Mouse (Mus musculus): ENCODE measurements at regions not wholly inside any gene's neighbourhood (a gene's known extent, or its start where the extent isn't known, plus 50 kb on each side); places are given as distances from the start of the nearest gene placed in this dataset.

GRCm38 (mm10) chr1:143946933-143947332 is 57.0 kb downstream of the Rgs2 start:
- DNase-seq = peak; percentile 41 to 72

- peak; percentile 55 to 56 for DNase-seq
These were observed 62.5 kb downstream of the Rgs2 start for GRCm38 (mm10) chr1:143941465-143941864.

GRCm38 (mm10) chr1:143939511-143939910 is 64.5 kb downstream of the Rgs2 start:
- no peak for DNase-seq

GRCm38 (mm10) chr1:143938569-143938968 is 65.4 kb downstream of the Rgs2 start:
- no peak for DNase-seq

- DNase-seq = no peak
These were observed 73.2 kb downstream of the Rgs2 start for GRCm38 (mm10) chr1:143930798-143931197.

- no peak for DNase-seq
These were observed 74.3 kb downstream of the Rgs2 start for GRCm38 (mm10) chr1:143929567-143930165.

- DNase-seq = no peak
These were observed 81.5 kb downstream of the Rgs2 start for GRCm38 (mm10) chr1:143922499-143922898.

GRCm38 (mm10) chr1:143920256-143920655 is 83.7 kb downstream of the Rgs2 start:
- no peak for DNase-seq

GRCm38 (mm10) chr1:143918949-143919348 is 85.0 kb downstream of the Rgs2 start:
- DNase-seq = peak; percentile 12 to 20

- no peak for DNase-seq
These were observed 85.7 kb downstream of the Rgs2 start for GRCm38 (mm10) chr1:143918146-143918774.

- peak; percentile 30 to 50 for DNase-seq
These were observed 86.3 kb downstream of the Rgs2 start for GRCm38 (mm10) chr1:143917623-143918022.

- peak; percentile 23 to 52 for DNase-seq
These were observed 87.4 kb downstream of the Rgs2 start for GRCm38 (mm10) chr1:143916587-143916986.

GRCm38 (mm10) chr1:143912586-143912985 is 91.4 kb downstream of the Rgs2 start:
- DNase-seq = no peak

GRCm38 (mm10) chr1:143911230-143911629 is 92.7 kb downstream of the Rgs2 start:
- no peak for DNase-seq

GRCm38 (mm10) chr1:143910530-143910929 is 93.4 kb downstream of the Rgs2 start:
- DNase-seq = no peak

- DNase-seq = no peak
These were observed 96.6 kb downstream of the Rgs2 start for GRCm38 (mm10) chr1:143907312-143907711.

- no peak for DNase-seq
These were observed 97.1 kb downstream of the Rgs2 start for GRCm38 (mm10) chr1:143906881-143907280.

GRCm38 (mm10) chr1:143903985-143904384 is 100.0 kb downstream of the Rgs2 start:
- DNase-seq = no peak

GRCm38 (mm10) chr1:143903234-143903633 is 100.7 kb downstream of the Rgs2 start:
- no peak for DNase-seq

- no peak for DNase-seq
These were observed 102.6 kb downstream of the Rgs2 start for GRCm38 (mm10) chr1:143901127-143901920.

GRCm38 (mm10) chr1:143888510-143888909 is 111.4 kb downstream of the Uchl5 start:
- no peak for DNase-seq

GRCm38 (mm10) chr1:143888065-143888464 is 111.0 kb downstream of the Uchl5 start:
- no peak for DNase-seq

- DNase-seq = peak in 1 of 2 experiments; percentile 2
These were observed 108.9 kb downstream of the Uchl5 start for GRCm38 (mm10) chr1:143886014-143886413.

GRCm38 (mm10) chr1:143881192-143881591 is 104.1 kb downstream of the Uchl5 start:
- DNase-seq = no peak
